Mouse (Mus musculus): ENCODE measurements around the gene Zc2hc1c.

- TF ChIP-seq POLR2A (IDR thresholded peaks at IDR 0.05; ENCODE audit: extremely low read depth, insufficient read depth, low read length) (no peak), CTCF (IDR thresholded peaks at IDR 0.05; ENCODE audit: low read depth, low read length) (no peak)
These were observed 16.6 kb upstream of the Zc2hc1c start for GRCm38 (mm10) chr12:85271843-85272206.
